Mouse (Mus musculus): ENCODE data around the gene Lrrc75b.

The Lrrc75b gene

GRCm38 (mm10) chr10:75501641-75502040, 58.5 kb downstream of the Lrrc75b start:
- in situ Hi-C loops (cut with MboI), result no loop called here

- in situ Hi-C loops (cut with MboI), result no loop called here
These were observed 59.8 kb downstream of the Lrrc75b start for GRCm38 (mm10) chr10:75500345-75500744.

All from mature B cell (primary cell).